Mouse (Mus musculus) embryonic facial prominence, embryonic 12.5 days (tissue): ENCODE data around the gene A830005F24Rik. TPM values are rescaled to one million over a fixed set of nuclear protein-coding genes. Genes with fewer than 3 reads are reported as not detected.
"Not testable (repeated sequence)": the region's sequence is repeated elsewhere in the genome, so short reads cannot be mapped to it uniquely, and the experiment has no call there.

Source experiments
- ATAC-seq: fragments of 200-750 bp; cut with Nextera tagmentation; 2 replicates; pipeline ENCODE4 v1.8.0; 2017; ENCODE audit not compliant: insufficient number of reproducible peaks, insufficient read depth, low FRiP score, low TSS enrichment
- H3K27ac ChIP-seq: fragments of 300-500 bp; sonication (generic); 2 replicates; pipeline ENCODE4 v1.5.1; 2016; ENCODE audit warnings: mild to moderate bottlenecking
- H3K27me3 ChIP-seq: fragments of 300-500 bp; sonication (generic); 2 replicates; pipeline ENCODE4 v1.6.1; 2016; ENCODE audit warnings: mild to moderate bottlenecking, moderate library complexity
- H3K36me3 ChIP-seq: fragments of 300-500 bp; sonication (generic); 2 replicates; pipeline ENCODE4 v1.6.1; 2016; ENCODE audit warnings: mild to moderate bottlenecking
- H3K4me1 ChIP-seq: fragments of 300-500 bp; sonication (generic); 2 replicates; pipeline ENCODE4 v1.6.1; 2016
- H3K4me2 ChIP-seq: fragments of 300-500 bp; sonication (generic); replicated peaks from 2 replicates; pipeline ENCODE4 v1.6.1; 2016; ENCODE audit warnings: mild to moderate bottlenecking, moderate library complexity
- H3K4me3 ChIP-seq: fragments of 300-500 bp; sonication (generic); 2 replicates; pipeline ENCODE4 v1.5.1; 2016; ENCODE audit warnings: mild to moderate bottlenecking
- H3K9ac ChIP-seq: fragments of 300-500 bp; sonication (generic); 2 replicates; pipeline ENCODE4 v1.6.1; 2016; ENCODE audit warnings: mild to moderate bottlenecking, moderate library complexity
- H3K9me3 ChIP-seq: fragments of 300-500 bp; sonication (generic); 2 replicates; pipeline ENCODE4 v1.6.1; 2016; ENCODE audit warnings: mild to moderate bottlenecking, moderate library complexity
- WGBS: fragments of 180-500 bp; shearing (Covaris S2); methylation state at CpG from one replicate; pipeline ENCODE4 v1.1.7; 2016; 5-methylcytosine and 5-hydroxymethylcytosine counted together
- polyA plus RNA-seq: library from polyadenylated mRNA; unstranded; fragments of >200 nt; fragmentation: Nextera tagmentation; extraction: Ambion mirVana; gene quantifications from 2 replicates; pipeline ENCODE4 v1.2.1, GENCODE M21; 2016

Gene A830005F24Rik
- polyA plus RNA-seq, 1 experiment from 2014 or later = 3.7 TPM

DNA sequence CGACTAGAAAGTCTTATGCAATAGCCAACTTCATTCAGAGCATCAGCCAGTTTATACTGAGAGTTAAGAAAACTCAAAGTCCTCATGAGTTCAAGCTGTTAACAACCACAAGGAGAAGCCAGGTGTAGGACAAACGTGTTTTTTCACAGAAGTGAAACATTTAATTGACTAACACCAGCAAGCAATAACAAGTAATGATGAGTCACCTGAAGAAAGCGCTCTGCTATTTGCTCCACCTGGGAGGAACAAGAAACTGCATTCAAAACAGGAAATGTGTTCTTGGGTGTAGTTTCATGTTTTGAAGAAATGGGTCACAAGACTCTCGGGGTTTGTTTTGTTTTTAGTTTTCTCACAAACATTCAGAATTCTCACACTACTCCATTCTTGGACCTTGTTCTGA lies 2.5 kb downstream of the A830005F24Rik start:
- H3K27ac ChIP-seq = no peak overlapping the region
- H3K27me3 ChIP-seq = no peaks in the 10 kb centered on the region
- peaks cover 6% of the 10 kb centered on the region for H3K4me1 ChIP-seq
- no peaks in the 10 kb centered on the region for H3K36me3 ChIP-seq
- no peak overlapping the region for H3K4me3 ChIP-seq
- 85% methylated on average over 4 of the region's 4 CpGs for WGBS
- peaks cover 5% of the 10 kb centered on the region; the same call in 1 of the 2 replicates for H3K9me3 ChIP-seq
- no peak overlapping the region for H3K4me2 ChIP-seq
- ATAC-seq = no peak
- no peak overlapping the region for H3K9ac ChIP-seq

DNA sequence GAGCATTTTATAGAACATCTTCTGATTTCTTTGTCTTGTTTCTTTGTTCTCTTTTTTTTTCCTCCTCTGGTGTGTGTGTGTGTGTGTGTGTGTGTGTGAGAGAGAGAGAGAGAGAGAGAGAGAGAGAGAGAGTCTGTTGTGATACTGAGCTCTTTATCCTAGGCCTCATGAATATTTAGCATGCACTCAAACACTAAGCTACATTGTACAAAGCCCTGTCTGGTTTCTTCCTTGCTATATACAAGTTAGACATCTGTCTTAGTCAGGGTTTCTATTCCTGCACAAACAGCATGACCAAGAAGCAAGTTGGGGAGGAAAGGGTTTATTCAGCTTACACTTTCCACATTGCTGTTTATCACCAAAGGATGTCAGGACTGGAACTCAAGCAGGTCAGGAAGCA lies 5.8 kb downstream of the A830005F24Rik start:
- not testable (repeated sequence) for ATAC-seq, H3K27ac ChIP-seq, H3K4me2 ChIP-seq, H3K27me3 ChIP-seq, H3K4me1 ChIP-seq, H3K9ac ChIP-seq, H3K4me3 ChIP-seq, H3K36me3 ChIP-seq, H3K9me3 ChIP-seq

DNA sequence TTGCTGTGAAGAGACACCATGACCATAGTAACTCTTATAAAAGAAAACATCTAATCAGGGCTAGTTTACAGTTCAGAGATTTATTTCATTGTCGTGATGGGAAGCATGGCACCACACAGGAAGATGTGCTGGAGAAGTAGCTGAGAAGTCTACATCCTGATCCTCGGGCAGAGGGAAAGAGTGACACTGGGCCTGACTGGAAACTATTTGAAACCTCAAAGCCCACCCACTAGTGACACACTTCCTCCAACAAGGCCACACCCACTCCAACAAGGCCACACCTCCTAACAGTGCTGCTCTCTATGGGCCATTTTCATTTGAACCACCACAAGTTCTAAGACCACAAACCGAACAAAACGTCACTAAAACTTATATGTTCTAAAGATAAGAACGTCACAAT lies 12.4 kb downstream of the A830005F24Rik start:
- H3K36me3 ChIP-seq = no peaks in the 10 kb centered on the region
- no peak overlapping the region for H3K4me2 ChIP-seq
- no peak overlapping the region for H3K4me3 ChIP-seq
- H3K4me1 ChIP-seq = no peaks in the 10 kb centered on the region
- H3K9me3 ChIP-seq = no peaks in the 10 kb centered on the region
- no peaks in the 10 kb centered on the region for H3K27me3 ChIP-seq
- no peak overlapping the region for H3K9ac ChIP-seq
- 77% methylated on average over 5 of the region's 5 CpGs for WGBS
- no peak for ATAC-seq
- no peak overlapping the region for H3K27ac ChIP-seq

DNA sequence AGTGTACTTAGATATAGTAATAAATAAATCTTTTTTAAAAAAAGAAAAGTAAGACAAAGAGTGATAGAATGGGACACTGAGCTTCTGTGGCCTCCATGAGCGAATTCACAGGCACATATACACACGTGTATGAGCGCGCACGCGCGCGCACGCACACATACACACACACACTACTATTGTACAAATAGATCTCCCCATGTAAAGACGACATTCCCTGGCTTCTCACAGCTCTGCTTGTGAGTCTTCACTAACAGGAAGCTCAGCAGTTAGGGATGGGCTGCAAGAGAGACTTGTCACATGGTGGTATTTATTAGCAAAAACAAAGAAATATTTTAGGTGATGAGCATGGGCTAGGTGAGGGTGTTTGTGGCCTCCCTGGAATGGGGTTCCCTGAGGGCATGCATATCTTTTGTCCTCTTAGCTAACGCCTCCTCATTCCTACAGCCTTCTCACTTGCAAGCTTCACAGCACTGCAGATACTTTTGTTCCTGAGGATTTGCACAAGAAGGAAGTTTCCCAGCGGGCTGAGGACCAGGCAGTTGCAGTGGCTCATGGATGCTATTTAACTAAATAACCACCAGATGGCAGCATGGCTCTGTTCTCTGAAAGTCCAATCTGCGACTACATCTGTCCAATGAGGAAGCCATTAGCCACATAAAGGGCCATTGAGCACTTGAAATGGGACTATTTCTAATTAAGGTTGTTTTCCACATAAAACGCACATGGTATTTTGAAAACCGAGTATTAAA lies 14.9 kb downstream of the A830005F24Rik start:
- H3K9ac ChIP-seq = no peak overlapping the region
- 52% methylated on average over 15 of the region's 15 CpGs for WGBS
- H3K4me3 ChIP-seq = no peak overlapping the region
- no peaks in the 10 kb centered on the region for H3K27me3 ChIP-seq
- no peak for ATAC-seq
- H3K9me3 ChIP-seq = no peaks in the 10 kb centered on the region
- H3K36me3 ChIP-seq = no peaks in the 10 kb centered on the region; the same call in 1 of the 2 replicates
- H3K4me2 ChIP-seq = no peak overlapping the region
- H3K27ac ChIP-seq = no peak overlapping the region
- H3K4me1 ChIP-seq = no peaks in the 10 kb centered on the region

DNA sequence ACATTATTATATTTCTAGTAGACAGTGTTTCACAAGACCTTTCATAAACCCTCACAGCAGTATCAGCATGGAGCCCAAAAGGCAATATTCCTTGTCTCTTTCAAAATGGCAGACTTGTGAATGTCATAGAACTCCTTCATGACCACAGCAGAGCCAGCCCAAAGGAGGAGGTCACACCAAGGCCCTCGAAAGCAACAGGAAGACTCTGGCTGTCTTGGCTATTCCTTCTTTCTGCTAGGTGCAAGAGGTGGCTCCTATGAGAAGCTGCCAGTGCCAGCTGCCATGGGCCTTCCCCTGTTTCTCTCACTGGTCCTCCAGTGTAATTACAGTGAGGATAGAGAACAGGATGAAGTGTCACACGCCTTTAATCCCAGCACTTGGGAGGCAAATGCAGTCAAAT lies 15.7 kb downstream of the A830005F24Rik start:
- no peaks in the 10 kb centered on the region; the same call in 1 of the 2 replicates for H3K36me3 ChIP-seq
- 51% methylated on average over 2 of the region's 2 CpGs for WGBS
- no peak overlapping the region for H3K27ac ChIP-seq
- no peaks in the 10 kb centered on the region for H3K4me1 ChIP-seq
- H3K27me3 ChIP-seq = no peaks in the 10 kb centered on the region
- no peak for ATAC-seq
- H3K4me2 ChIP-seq = no peak overlapping the region
- no peaks in the 10 kb centered on the region for H3K9me3 ChIP-seq
- H3K9ac ChIP-seq = no peak overlapping the region
- no peak overlapping the region for H3K4me3 ChIP-seq

DNA sequence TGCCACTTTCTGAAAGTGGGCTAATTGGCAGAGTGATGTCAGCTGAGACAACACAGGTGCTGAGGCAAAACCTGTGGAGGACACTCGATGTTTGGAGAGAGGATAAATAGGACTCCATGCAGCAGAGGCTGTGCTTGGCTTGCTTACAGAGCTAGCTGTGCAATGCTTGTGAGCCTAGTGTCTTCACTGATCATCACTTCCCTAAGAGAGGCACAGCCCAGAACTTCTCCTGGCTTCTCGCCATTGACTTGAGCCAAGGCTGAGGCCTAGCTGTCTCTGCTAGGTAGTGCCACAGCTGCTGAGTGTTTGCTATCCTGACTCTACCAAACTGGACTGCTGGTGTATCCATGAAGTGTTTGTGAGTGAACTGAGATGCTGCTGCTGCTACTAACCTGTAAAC lies 17.3 kb downstream of the A830005F24Rik start:
- no peaks in the 10 kb centered on the region for H3K9me3 ChIP-seq
- H3K4me2 ChIP-seq = no peak overlapping the region
- H3K27ac ChIP-seq = no peak overlapping the region
- no peak for ATAC-seq
- H3K4me1 ChIP-seq = no peaks in the 10 kb centered on the region
- no peak overlapping the region for H3K4me3 ChIP-seq
- no peaks in the 10 kb centered on the region for H3K27me3 ChIP-seq
- 74% methylated on average over 2 of the region's 2 CpGs for WGBS
- H3K9ac ChIP-seq = no peak overlapping the region
- H3K36me3 ChIP-seq = peaks cover 2% of the 10 kb centered on the region; the same call in 1 of the 2 replicates

DNA sequence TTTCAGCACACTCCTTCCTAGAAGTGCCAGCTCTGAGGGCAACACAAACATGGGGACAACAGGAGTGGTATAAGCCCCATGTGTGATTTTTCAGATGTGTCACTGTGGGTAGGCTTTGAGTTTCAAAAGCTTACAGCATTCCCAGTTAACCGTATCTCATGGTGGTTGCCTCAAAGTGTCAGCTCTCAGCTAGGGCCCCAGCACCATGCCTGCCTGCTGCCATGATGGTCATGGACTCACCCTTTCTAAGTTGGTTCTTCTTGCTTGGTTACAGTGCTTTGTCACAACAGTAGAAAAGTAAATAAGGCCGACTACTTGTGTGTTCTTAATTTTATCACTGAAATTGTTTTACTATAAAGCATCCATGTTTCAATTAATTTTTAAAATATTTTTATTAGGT lies 18.1 kb downstream of the A830005F24Rik start:
- H3K9me3 ChIP-seq = no peaks in the 10 kb centered on the region
- H3K27ac ChIP-seq = no peak overlapping the region
- H3K36me3 ChIP-seq = peaks cover 5% of the 10 kb centered on the region; the same call in 1 of the 2 replicates
- no peak for ATAC-seq
- H3K9ac ChIP-seq = no peak overlapping the region
- no peaks in the 10 kb centered on the region for H3K4me1 ChIP-seq
- H3K4me3 ChIP-seq = no peak overlapping the region
- no peak overlapping the region for H3K4me2 ChIP-seq
- no peaks in the 10 kb centered on the region for H3K27me3 ChIP-seq
- 84% methylated on average over 2 of the region's 2 CpGs for WGBS

DNA sequence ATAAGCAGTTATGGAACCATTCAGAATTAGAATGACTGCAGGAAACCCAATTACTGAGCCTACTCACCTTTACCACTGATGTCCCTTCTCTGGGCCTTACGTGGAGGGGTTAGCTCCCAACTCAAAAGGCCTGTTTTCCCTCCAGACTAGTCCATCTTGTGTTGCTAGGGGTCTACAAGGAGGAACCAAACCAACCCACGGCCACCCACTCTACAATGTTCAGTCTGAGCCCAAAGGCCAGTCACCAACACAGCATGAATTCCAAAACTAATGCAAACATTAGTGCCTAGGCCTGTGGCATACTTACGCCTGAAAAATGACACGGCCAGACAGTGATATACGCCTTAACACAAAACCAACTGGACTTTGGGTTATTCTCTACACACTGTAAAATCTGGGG lies 20.1 kb downstream of the A830005F24Rik start:
- H3K36me3 ChIP-seq = peaks cover 9% of the 10 kb centered on the region
- 84% methylated on average over 5 of the region's 5 CpGs for WGBS
- H3K9ac ChIP-seq = no peak overlapping the region
- H3K4me1 ChIP-seq = no peaks in the 10 kb centered on the region
- no peak overlapping the region for H3K27ac ChIP-seq
- H3K9me3 ChIP-seq = no peaks in the 10 kb centered on the region
- ATAC-seq = no peak
- H3K4me3 ChIP-seq = no peak overlapping the region
- no peak overlapping the region for H3K4me2 ChIP-seq
- no peaks in the 10 kb centered on the region for H3K27me3 ChIP-seq

DNA sequence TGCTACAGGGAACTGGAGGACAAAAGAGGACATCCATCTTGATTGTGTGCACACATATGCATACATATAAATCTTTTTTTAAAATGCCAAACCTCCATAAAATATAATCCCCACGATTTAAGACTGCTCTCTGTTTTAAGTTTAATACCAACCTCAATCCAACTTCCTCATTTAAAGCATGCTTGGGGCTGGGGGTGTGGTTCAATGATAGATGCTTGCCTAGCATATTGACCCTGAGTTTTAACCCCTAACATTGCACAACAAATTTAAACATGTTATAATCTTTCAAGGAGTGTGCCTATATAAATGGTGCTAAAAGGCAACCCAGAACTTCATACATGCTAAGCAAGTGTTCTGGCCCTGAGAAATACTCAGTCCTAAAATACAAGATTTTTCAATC lies 27.1 kb downstream of the A830005F24Rik start:
- H3K27me3 ChIP-seq = no peaks in the 10 kb centered on the region
- peaks cover 9% of the 10 kb centered on the region for H3K36me3 ChIP-seq
- H3K4me2 ChIP-seq = no peak overlapping the region
- WGBS = 49% methylated on average over 1 of the region's 1 CpGs
- H3K4me1 ChIP-seq = peaks cover 34% of the 10 kb centered on the region
- no peak overlapping the region for H3K9ac ChIP-seq
- ATAC-seq = no peak
- no peak overlapping the region for H3K27ac ChIP-seq
- no peaks in the 10 kb centered on the region for H3K9me3 ChIP-seq
- no peak overlapping the region for H3K4me3 ChIP-seq

DNA sequence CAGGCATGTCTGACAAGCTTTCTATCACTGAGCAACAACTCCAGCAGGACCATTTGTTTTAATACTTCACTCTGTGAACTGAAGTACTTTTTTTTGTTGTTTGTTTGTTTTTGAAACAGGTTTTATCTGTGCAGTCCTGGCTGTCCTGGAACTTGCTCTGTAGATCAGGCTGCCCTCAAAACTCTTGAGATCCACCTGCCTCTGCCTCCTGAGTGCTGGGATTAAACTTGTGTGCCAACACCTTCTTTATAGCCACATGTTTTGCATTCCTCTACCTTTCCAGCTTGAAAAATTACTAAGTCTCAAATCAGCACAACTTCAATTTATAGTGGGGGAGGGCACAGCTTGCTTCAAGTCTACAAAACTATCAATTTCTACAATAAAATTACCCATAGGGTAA lies 31.0 kb downstream of the A830005F24Rik start:
- H3K4me2 ChIP-seq = peak overlapping the region; percentile 62
- H3K9me3 ChIP-seq = no peaks in the 10 kb centered on the region
- peaks cover 32% of the 10 kb centered on the region for H3K4me1 ChIP-seq
- no peaks in the 10 kb centered on the region for H3K36me3 ChIP-seq
- peak overlapping the region; percentile 92 for H3K4me3 ChIP-seq
- no peaks in the 10 kb centered on the region for H3K27me3 ChIP-seq
- H3K9ac ChIP-seq = no peak overlapping the region
- no peak for ATAC-seq
- no peak overlapping the region for H3K27ac ChIP-seq

DNA sequence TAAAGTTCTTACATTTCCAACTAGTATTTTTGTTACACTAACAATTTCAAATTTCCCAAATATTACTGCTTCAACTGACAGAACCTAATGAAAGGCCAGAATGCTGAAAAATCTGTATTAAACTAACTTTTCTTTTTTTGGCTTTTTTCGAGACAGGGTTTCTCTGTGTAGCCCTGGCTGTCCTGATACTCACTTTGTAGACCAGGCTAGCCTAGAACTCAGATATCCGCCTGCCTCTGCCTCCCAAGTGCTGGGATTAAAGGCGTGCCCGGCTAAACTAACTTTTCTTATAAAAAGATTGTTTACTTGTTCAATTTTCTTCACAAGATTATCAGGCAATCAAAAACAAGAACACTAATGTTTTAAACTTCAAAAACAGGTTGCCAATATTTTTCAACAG lies 31.5 kb downstream of the A830005F24Rik start:
- Histone ChIP-seq H3K36me3 (no peaks in the 10 kb centered on the region), H3K4me1 (peaks cover 29% of the 10 kb centered on the region), H3K9me3 (no peaks in the 10 kb centered on the region), H3K9ac (peak overlapping the region; percentile 89; the same call in 1 of the 2 replicates), H3K27me3 (no peaks in the 10 kb centered on the region), H3K4me2 (peak overlapping the region; percentile 62), H3K4me3 (peak overlapping the region; percentile 92), H3K27ac (no peak overlapping the region)
- 56% methylated on average over 4 of the region's 4 CpGs for WGBS
- ATAC-seq = no peak

DNA sequence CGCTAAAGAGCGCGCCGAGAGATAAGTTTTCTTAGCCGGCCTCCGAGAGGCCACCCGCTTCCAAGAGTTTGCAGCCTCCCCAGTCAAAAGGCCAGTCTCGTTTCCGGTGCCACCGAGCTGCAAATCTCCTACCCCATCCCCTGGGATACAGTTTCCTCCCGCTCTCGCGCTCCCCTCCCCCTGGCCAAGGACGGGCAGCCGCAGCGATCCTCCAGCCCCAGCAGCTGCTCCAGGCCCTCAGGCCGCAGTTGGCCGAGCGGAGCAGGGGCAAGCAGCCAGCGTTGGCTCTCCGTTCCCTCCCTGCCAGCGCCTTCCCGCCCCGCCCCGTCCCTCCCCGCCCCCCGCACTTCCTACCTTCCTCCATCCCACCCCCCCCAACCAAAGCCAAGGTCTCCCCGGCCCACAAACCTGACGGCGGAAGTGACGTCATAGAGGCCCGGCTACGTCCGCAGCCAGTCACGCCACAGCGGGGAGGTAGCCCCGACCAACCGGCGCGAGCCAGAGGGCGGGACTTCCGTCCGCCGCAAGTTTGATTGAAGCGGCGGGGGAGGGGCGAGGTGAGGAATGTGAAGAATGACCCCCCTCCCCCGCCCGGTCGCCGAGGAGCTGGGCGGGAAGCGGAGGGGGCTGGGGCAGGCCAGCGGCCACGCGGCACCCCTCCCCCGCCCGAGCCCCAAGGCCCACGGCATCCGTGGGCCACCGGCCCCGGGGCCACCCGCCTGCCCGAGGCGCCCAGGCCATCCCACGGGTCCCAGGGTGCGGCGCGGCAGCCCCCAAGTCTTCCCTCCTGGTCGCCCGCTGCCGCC lies 32.3 kb downstream of the A830005F24Rik start:
- Histone ChIP-seq H3K9ac (peak overlapping the region; percentile 93), H3K36me3 (no peaks in the 10 kb centered on the region), H3K4me3 (peak overlapping the region; percentile 92), H3K27me3 (no peaks in the 10 kb centered on the region), H3K27ac (peak overlapping the region; percentile 99), H3K9me3 (no peaks in the 10 kb centered on the region), H3K4me2 (peak overlapping the region; percentile 62), H3K4me1 (peaks cover 23% of the 10 kb centered on the region)
- peak; percentile 81 for ATAC-seq
- WGBS = under 1% methylated on average over 60 of the region's 72 CpGs
